Mouse (Mus musculus) lung, postnatal 0 days (tissue): Measurements from ENCODE around the gene Sema6b. TPM values are rescaled to one million over a fixed set of nuclear protein-coding genes. Genes with fewer than 3 reads are reported as not detected.

Experiments used
- ATAC-seq: fragments of 200-750 bp; cut with Nextera tagmentation; 2 replicates; pipeline ENCODE4 v1.8.0; 2017; ENCODE audit warnings: moderate library complexity
- DNase-seq: peaks from one replicate; pipeline ENCODE4 v3.0.0-alpha.2; 2016; ENCODE audit warnings: low spot score
- H3K27ac ChIP-seq: fragments of 300-500 bp; sonication (generic); 2 replicates; pipeline ENCODE4 v1.5.1; 2014; ENCODE audit warnings: antibody characterized with exemption, mild to moderate bottlenecking, low read length, mixed read lengths
- H3K27me3 ChIP-seq: fragments of 300-500 bp; sonication (generic); replicated peaks from 2 replicates; pipeline ENCODE4 v1.6.1; 2014; ENCODE audit warnings: low read length, mixed read lengths; ENCODE audit not compliant: insufficient read depth
- H3K36me3 ChIP-seq: fragments of 300-500 bp; sonication (generic); 2 replicates; pipeline ENCODE4 v1.6.1; 2014; ENCODE audit warnings: low read length, mixed read lengths; ENCODE audit not compliant: insufficient read depth
- H3K4me1 ChIP-seq: fragments of 300-500 bp; sonication (generic); 2 replicates; pipeline ENCODE4 v1.6.1; 2014; ENCODE audit warnings: antibody characterized with exemption, low read depth, low read length, mixed read lengths; ENCODE audit not compliant: insufficient read depth
- H3K4me2 ChIP-seq: fragments of 300-500 bp; sonication (generic); replicated peaks from 2 replicates; pipeline ENCODE4 v1.6.1; 2014; ENCODE audit warnings: low read depth, mild to moderate bottlenecking, low read length, moderate library complexity, mixed read lengths
- H3K4me3 ChIP-seq: fragments of 300-500 bp; sonication (generic); 2 replicates; pipeline ENCODE4 v1.5.1; 2014; ENCODE audit warnings: low read depth, low read length
- H3K9ac ChIP-seq: fragments of 300-500 bp; sonication (generic); replicated peaks from 2 replicates; pipeline ENCODE4 v1.6.1; 2014; ENCODE audit warnings: low read depth, mild to moderate bottlenecking
- H3K9me3 ChIP-seq: fragments of 300-500 bp; sonication (generic); 2 replicates; pipeline ENCODE4 v1.6.1; 2016; ENCODE audit warnings: low read length, mixed read lengths
- CTCF ChIP-seq: IDR thresholded peaks from 2 replicates; pipeline ENCODE4 v1.5.1; 2016; ENCODE audit warnings: antibody characterized with exemption, mild to moderate bottlenecking
- EP300 ChIP-seq: IDR thresholded peaks from 2 replicates; pipeline ENCODE4 v1.6.1; 2016; ENCODE audit warnings: antibody characterized with exemption, mild to moderate bottlenecking, control low read depth
- WGBS: fragments of 180-500 bp; shearing (Covaris S2); extraction: QIAGEN DNeasy Blood & Tissue Kit; methylation state at CpG from one replicate; pipeline ENCODE4 v1.1.7; 2014; 5-methylcytosine and 5-hydroxymethylcytosine counted together
- polyA plus RNA-seq: library from polyadenylated mRNA; unstranded; fragments of >200 nt; fragmentation: Nextera tagmentation; extraction: Ambion mirVana; gene quantifications from 2 replicates; pipeline ENCODE4 v1.2.1, GENCODE M21; 2015

Gene Sema6b
- polyA plus RNA-seq, 1 experiment from 2014 or later, result 0.88 TPM

DNA sequence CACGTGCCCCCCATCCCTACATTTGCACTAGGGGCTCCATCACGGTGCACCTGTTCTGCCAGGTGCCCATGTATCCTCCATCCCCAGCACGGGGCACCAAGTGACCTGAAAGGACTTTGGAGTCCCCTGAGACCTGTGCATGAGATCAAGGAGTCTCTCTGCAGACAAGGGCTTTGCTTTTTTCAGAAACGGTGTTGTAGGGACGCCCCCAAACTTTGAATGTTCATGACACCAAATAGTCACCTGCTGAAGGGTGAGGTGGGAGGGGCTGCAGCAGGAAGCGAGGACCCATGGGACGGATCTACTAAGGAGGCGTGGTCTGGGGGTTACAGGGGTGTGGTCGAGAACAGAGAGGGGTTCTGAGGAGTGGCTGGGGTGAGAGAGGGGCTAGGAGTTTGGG, 8.1 kb upstream of the Sema6b start:
- Histone ChIP-seq H3K4me2 (peak overlapping the region; percentile 20; the same call in 1 of the 2 replicates), H3K4me3 (no peak overlapping the region), H3K4me1 (no peaks in the 10 kb centered on the region), H3K27me3 (peaks cover 22% of the 10 kb centered on the region), H3K9me3 (no peaks in the 10 kb centered on the region), H3K36me3 (no peaks in the 10 kb centered on the region), H3K9ac (no peak overlapping the region), H3K27ac (no peak overlapping the region)
- peak; percentile 44 for DNase-seq
- TF ChIP-seq CTCF (no peak), EP300 (no peak)
- WGBS, result 17% methylated on average over 9 of the region's 9 CpGs
- ATAC-seq, result no peak

DNA sequence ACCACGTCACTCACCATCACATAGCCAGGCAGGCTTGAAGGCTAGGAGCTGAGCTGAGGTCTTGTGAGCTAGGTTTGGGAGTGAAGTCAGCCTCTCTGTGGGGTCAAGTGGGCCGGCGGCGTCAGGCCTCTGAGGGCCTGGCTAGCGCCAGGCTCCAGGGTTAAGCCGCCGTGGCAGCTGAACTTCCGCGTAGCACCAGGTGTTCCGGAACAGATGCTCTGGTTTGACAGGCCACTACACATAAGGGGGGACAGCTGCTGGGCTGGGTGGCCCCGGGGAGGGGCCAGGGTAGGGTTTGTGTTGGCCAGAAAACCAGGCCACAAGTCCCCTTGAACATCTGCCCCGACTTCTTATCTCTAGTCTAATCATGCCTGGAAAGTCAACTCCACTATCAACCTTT, 7.3 kb upstream of the Sema6b start:
- ATAC-seq (no peak), DNase-seq (no peak)
- H3K4me3 ChIP-seq, result no peak overlapping the region
- H3K36me3 ChIP-seq, result no peaks in the 10 kb centered on the region
- H3K9ac ChIP-seq, result no peak overlapping the region
- H3K4me2 ChIP-seq, result no peak overlapping the region
- H3K4me1 ChIP-seq, result no peaks in the 10 kb centered on the region
- no peak for TF ChIP-seq CTCF
- no peak for TF ChIP-seq EP300
- peaks cover 24% of the 10 kb centered on the region for H3K27me3 ChIP-seq
- no peaks in the 10 kb centered on the region for H3K9me3 ChIP-seq
- no peak overlapping the region for H3K27ac ChIP-seq
- WGBS, result 35% methylated on average over 12 of the region's 12 CpGs

- 19% methylated on average over 9 of the region's 9 CpGs for WGBS
- Histone ChIP-seq H3K4me3 (no peak overlapping the region), H3K4me1 (peaks cover 8% of the 10 kb centered on the region; the same call in 1 of the 2 replicates), H3K27me3 (peaks cover 34% of the 10 kb centered on the region), H3K27ac (no peak overlapping the region), H3K9ac (no peak overlapping the region), H3K4me2 (no peak overlapping the region), H3K36me3 (no peaks in the 10 kb centered on the region), H3K9me3 (no peaks in the 10 kb centered on the region)
- no peak for ATAC-seq
- no peak for DNase-seq
- no peak for TF ChIP-seq CTCF
These were observed 6.0 kb upstream of the Sema6b start for GRCm38 (mm10) chr17:56146131-56146530.

GRCm38 (mm10) chr17:56144546-56144945, 4.4 kb upstream of the Sema6b start:
- DNase-seq (no peak), ATAC-seq (no peak)
- Histone ChIP-seq H3K9me3 (no peaks in the 10 kb centered on the region), H3K4me3 (no peak overlapping the region), H3K4me1 (peaks cover 8% of the 10 kb centered on the region), H3K36me3 (no peaks in the 10 kb centered on the region), H3K27me3 (peaks cover 43% of the 10 kb centered on the region), H3K4me2 (no peak overlapping the region), H3K27ac (no peak overlapping the region), H3K9ac (no peak overlapping the region)
- WGBS, result 67% methylated on average over 9 of the region's 9 CpGs
- TF ChIP-seq CTCF (no peak), EP300 (no peak)

DNA sequence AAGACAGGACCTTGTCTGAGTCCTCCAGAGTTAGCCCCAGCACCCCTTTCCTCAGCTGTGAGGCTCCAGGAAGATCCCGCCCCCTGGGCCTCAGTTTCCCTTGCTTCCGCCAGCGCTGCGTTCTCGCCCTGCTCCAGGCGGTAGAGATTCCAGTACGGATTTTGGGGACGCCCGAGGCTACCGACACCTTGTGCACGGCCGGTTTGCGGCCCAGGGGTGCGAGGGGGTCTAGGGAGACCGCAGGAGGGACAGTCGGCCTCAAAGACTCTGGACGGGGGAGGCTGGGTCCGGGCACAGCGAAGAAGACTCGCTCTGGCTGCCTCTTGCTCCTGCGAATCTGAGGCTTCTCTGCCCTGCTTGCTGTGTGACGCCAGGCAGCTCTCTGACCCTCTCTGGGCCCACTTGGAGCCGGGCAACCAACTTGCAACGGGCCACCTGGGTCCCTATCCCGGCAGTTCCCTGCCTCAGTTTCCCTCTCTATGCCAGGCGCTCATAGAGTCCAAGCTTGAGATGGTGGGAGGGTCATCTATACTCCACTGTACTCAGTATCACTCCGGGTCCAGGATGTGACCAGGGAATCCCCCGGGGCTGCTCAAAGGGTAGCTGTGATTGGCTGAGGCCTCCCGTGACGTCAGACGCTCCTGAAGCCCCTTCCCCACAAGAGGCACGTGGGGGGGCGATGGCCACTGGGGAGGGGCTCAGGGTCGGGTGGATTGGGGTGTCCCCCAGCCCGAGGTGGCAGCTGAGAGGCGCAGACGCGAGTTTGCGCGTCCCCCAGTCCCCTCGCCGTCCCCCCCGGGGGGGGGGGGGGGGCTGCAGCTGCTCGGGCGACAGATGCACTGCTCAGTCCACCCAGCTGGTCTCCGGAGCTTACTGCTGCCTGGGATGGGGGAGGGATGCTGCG, 1.8 kb upstream of the Sema6b start:
- Histone ChIP-seq H3K4me1 (peaks cover 8% of the 10 kb centered on the region), H3K9me3 (no peaks in the 10 kb centered on the region), H3K4me3 (peak overlapping the region; percentile 10; the same call in 1 of the 2 replicates), H3K4me2 (peak overlapping the region; percentile 52), H3K27ac (no peak overlapping the region), H3K27me3 (peaks cover 31% of the 10 kb centered on the region; the same call in 1 of the 2 replicates), H3K9ac (no peak overlapping the region; the same call in 1 of the 2 replicates), H3K36me3 (no peaks in the 10 kb centered on the region)
- 1% methylated on average over 39 of the region's 47 CpGs for WGBS
- TF ChIP-seq EP300 (no peak), CTCF (no peak)
- ATAC-seq (no peak), DNase-seq (no peak)

- Histone ChIP-seq H3K27ac (no peak overlapping the region), H3K4me2 (peak overlapping the region; percentile 97), H3K4me1 (peaks cover 8% of the 10 kb centered on the region), H3K9me3 (no peaks in the 10 kb centered on the region), H3K36me3 (no peaks in the 10 kb centered on the region), H3K9ac (no peak overlapping the region), H3K4me3 (peak overlapping the region; percentile 60), H3K27me3 (peaks cover 28% of the 10 kb centered on the region; the same call in 1 of the 2 replicates)
- no peak for DNase-seq
- WGBS, result 10% methylated on average over 17 of the region's 21 CpGs
- TF ChIP-seq EP300 (no peak), CTCF (no peak)
- peak; percentile 9; the same call in 1 of the 2 replicates for ATAC-seq
These were observed 788 bp downstream of the Sema6b start for GRCm38 (mm10) chr17:56139355-56139754.
